Mouse (Mus musculus) MEL (cell line): Measurements from ENCODE around the gene Cd83. TPM values are rescaled to one million over a fixed set of nuclear protein-coding genes. Genes with fewer than 3 reads are reported as not detected.

Experiments
- DNase-seq: peaks from one replicate; pipeline ENCODE4 v3.0.0; 2011; ENCODE audit warnings: low read depth, low spot score
- H3K27ac ChIP-seq: 2 replicates; pipeline ENCODE4 v1.5.1; 2012; ENCODE audit warnings: low read depth, mild to moderate bottlenecking, control low read depth, low read length, moderate library complexity; ENCODE audit not compliant: control insufficient read depth
- H3K27me3 ChIP-seq, 2 experiments: fragments of 150-350 bp in 1 of 2; sonication (generic) in 1 of 2; 2 replicates each; pipeline ENCODE4 v1.6.1; 2012; ENCODE audit warnings: low read length in 2 of 2, mild to moderate bottlenecking in 2 of 2, improper control_type of control experiment in 1 of 2, moderate library complexity in 1 of 2; ENCODE audit not compliant: insufficient read depth in 2 of 2, control insufficient read depth in 1 of 2
- H3K36me3 ChIP-seq, 2 experiments: 2 replicates each; pipeline ENCODE4 v1.6.1; 2012 to 2014; ENCODE audit warnings: low read length in 2 of 2, improper control_type of control experiment in 1 of 2, inconsistent platforms in 1 of 2, mild to moderate bottlenecking in 1 of 2; ENCODE audit not compliant: insufficient read depth in 2 of 2, control insufficient read depth in 1 of 2
- H3K4me1 ChIP-seq, 2 experiments: fragments of 150-350 bp in 1 of 2; sonication (generic) in 1 of 2; 2 replicates each; pipeline ENCODE4 v1.6.1; 2012; ENCODE audit warnings: low read length in 2 of 2, improper control_type of control experiment in 1 of 2, mild to moderate bottlenecking in 1 of 2; ENCODE audit not compliant: insufficient read depth in 2 of 2, control insufficient read depth in 1 of 2
- H3K4me3 ChIP-seq, 2 experiments: fragments of 150-350 bp in 1 of 2; sonication (generic) in 1 of 2; 2 replicates each; pipeline ENCODE4 v1.5.1; 2012; ENCODE audit warnings: low read depth in 2 of 2, low read length in 2 of 2, mild to moderate bottlenecking in 2 of 2, moderate library complexity in 2 of 2, control low read depth in 1 of 2, improper control_type of control experiment in 1 of 2; ENCODE audit not compliant: control insufficient read depth in 1 of 2, insufficient read depth in 1 of 2
- H3K79me2 ChIP-seq: 2 replicates; pipeline ENCODE4 v1.6.1; 2012; ENCODE audit warnings: mild to moderate bottlenecking, low read length, moderate library complexity; ENCODE audit not compliant: control insufficient read depth, poor library complexity, insufficient read depth
- H3K9ac ChIP-seq: 2 replicates; pipeline ENCODE4 v1.6.1; 2012; ENCODE audit warnings: low read depth, mild to moderate bottlenecking, control low read depth, low read length, moderate library complexity; ENCODE audit not compliant: control insufficient read depth, poor library complexity, severe bottlenecking
- H3K9me3 ChIP-seq: fragments of 150-350 bp; sonication (generic); replicated peaks from 2 replicates; pipeline ENCODE4 v1.6.1; 2012; ENCODE audit warnings: mild to moderate bottlenecking, low read length, improper control_type of control experiment, moderate library complexity; ENCODE audit not compliant: insufficient read depth
- CHD2 ChIP-seq: IDR thresholded peaks from 2 replicates; pipeline ENCODE4 v1.6.1; 2011; ENCODE audit warnings: low read length, improper control_type of control experiment
- CTCF ChIP-seq, 3 experiments: IDR thresholded peaks in 2 of 3; conservative IDR thresholded peaks in 1 of 3; 2 replicates each; pipeline ENCODE4 v1.5.1; 2011 to 2012; ENCODE audit warnings: low read length in 3 of 3, low read depth in 2 of 3, mild to moderate bottlenecking in 2 of 3, improper control_type of control experiment in 1 of 3, inconsistent platforms in 1 of 3, mixed read lengths in 1 of 3, moderate library complexity in 1 of 3; ENCODE audit not compliant: control insufficient read depth in 1 of 3, insufficient read depth in 1 of 3, poor library complexity in 1 of 3, severe bottlenecking in 1 of 3
- E2F4 ChIP-seq: IDR thresholded peaks from 2 replicates; pipeline ENCODE4 v1.6.1; 2011; ENCODE audit warnings: low read depth, low read length, improper control_type of control experiment, borderline replicate concordance
- ELF1 ChIP-seq: IDR thresholded peaks from 2 replicates; pipeline ENCODE4 v1.6.1; 2014; ENCODE audit warnings: low read depth, mild to moderate bottlenecking, inconsistent platforms, low read length, improper control_type of control experiment, moderate library complexity
- EP300 ChIP-seq, 2 experiments: IDR thresholded peaks; 2 replicates each; pipeline ENCODE4 v1.6.1; 2011; ENCODE audit warnings: improper control_type of control experiment in 2 of 2, low read length in 2 of 2, low read depth in 1 of 2, mild to moderate bottlenecking in 1 of 2
- GABPA ChIP-seq: IDR thresholded peaks from 2 replicates; pipeline ENCODE4 v1.6.1; 2012; ENCODE audit warnings: low read depth, mild to moderate bottlenecking, inconsistent platforms, low read length, improper control_type of control experiment, moderate library complexity
- GATA1 ChIP-seq: IDR thresholded peaks from 2 replicates; pipeline ENCODE4 v1.6.1; 2011; ENCODE audit warnings: low read depth, low read length, improper control_type of control experiment
- JUND ChIP-seq: IDR thresholded peaks from 2 replicates; pipeline ENCODE4 v1.6.1; 2011; ENCODE audit warnings: low read depth, mild to moderate bottlenecking, improper control_type of control experiment, low read length
- KAT2A ChIP-seq: conservative IDR thresholded peaks from 2 replicates; pipeline ENCODE4 v1.6.1; 2012; ENCODE audit warnings: low read depth, low read length, improper control_type of control experiment, inconsistent platforms
- MAX ChIP-seq: IDR thresholded peaks from 2 replicates; pipeline ENCODE4 v1.6.1; 2011; ENCODE audit warnings: low read length, improper control_type of control experiment
- MXI1 ChIP-seq: IDR thresholded peaks from 2 replicates; pipeline ENCODE4 v1.6.1; 2011; ENCODE audit warnings: mild to moderate bottlenecking, low read depth, low read length, improper control_type of control experiment
- MYB ChIP-seq: IDR thresholded peaks from 2 replicates; pipeline ENCODE4 v1.6.1; 2011; ENCODE audit warnings: mild to moderate bottlenecking, low read depth, low read length, improper control_type of control experiment
- MYC ChIP-seq: IDR thresholded peaks from 2 replicates; pipeline ENCODE4 v1.6.1; 2011; ENCODE audit warnings: low read depth, mild to moderate bottlenecking, low read length, improper control_type of control experiment, moderate library complexity
- POLR2A ChIP-seq, 2 experiments: IDR thresholded peaks; 2 replicates each; pipeline ENCODE4 v1.6.1; 2011 to 2012; ENCODE audit warnings: low read length in 2 of 2, mild to moderate bottlenecking in 2 of 2, control low read depth in 1 of 2, improper control_type of control experiment in 1 of 2, low read depth in 1 of 2, moderate library complexity in 1 of 2; ENCODE audit not compliant: control insufficient read depth in 1 of 2, insufficient read depth in 1 of 2, poor library complexity in 1 of 2
- POLR2AphosphoS2 ChIP-seq: IDR thresholded peaks from 2 replicates; pipeline ENCODE4 v1.6.1; 2011; ENCODE audit warnings: low read length, improper control_type of control experiment
- POLR2AphosphoS5 ChIP-seq: IDR thresholded peaks from 2 replicates; pipeline ENCODE4 v1.6.1; 2012; ENCODE audit warnings: low read depth, borderline replicate concordance, mild to moderate bottlenecking, inconsistent platforms, low read length, moderate library complexity, mixed read lengths
- SIN3A ChIP-seq: IDR thresholded peaks from 2 replicates; pipeline ENCODE4 v1.6.1; 2012; ENCODE audit warnings: low read length, improper control_type of control experiment, inconsistent platforms
- SMC3 ChIP-seq: IDR thresholded peaks from 2 replicates; pipeline ENCODE4 v1.6.1; 2011; ENCODE audit warnings: low read depth, low read length, improper control_type of control experiment
- TAL1 ChIP-seq: IDR thresholded peaks from 2 replicates; pipeline ENCODE4 v1.6.1; 2012; ENCODE audit warnings: mild to moderate bottlenecking, inconsistent platforms, low read length, moderate library complexity, mixed read lengths
- TCF12 ChIP-seq: IDR thresholded peaks from 2 replicates; pipeline ENCODE4 v1.6.1; 2014; ENCODE audit warnings: low read depth, mild to moderate bottlenecking, inconsistent platforms, low read length, improper control_type of control experiment, moderate library complexity
- ZC3H11A ChIP-seq: IDR thresholded peaks from 2 replicates; pipeline ENCODE4 v1.6.1; 2012; ENCODE audit warnings: low read depth, mild to moderate bottlenecking, inconsistent platforms, low read length, improper control_type of control experiment
- ZKSCAN1 ChIP-seq: IDR thresholded peaks from 2 replicates; pipeline ENCODE4 v1.6.1; 2012; ENCODE audit warnings: low read depth, mild to moderate bottlenecking, inconsistent platforms, low read length, improper control_type of control experiment, moderate library complexity
- ZNF384 ChIP-seq: IDR thresholded peaks from 2 replicates; pipeline ENCODE4 v1.6.1; 2012; ENCODE audit warnings: low read depth, mild to moderate bottlenecking, inconsistent platforms, low read length, improper control_type of control experiment
- polyA plus RNA-seq, 2 experiments: library from polyadenylated mRNA; stranded (reverse) in 1 of 2; unstranded in 1 of 2; fragments of >175 nt in 1 of 2; fragments of >200 nt in 1 of 2; gene quantifications; 2 replicates each; pipeline versions ENCODE4 v1.2.1 to v1.2.4; 2012; ENCODE audit warnings: low replicate concordance in 2 of 2, low read depth in 1 of 2; ENCODE audit not compliant: insufficient read length in 2 of 2, insufficient read depth in 1 of 2, missing spikeins in 1 of 2
- total RNA-seq: library from RNA; depleted of rRNA; stranded (reverse); fragments of 300-350 nt; gene quantifications from 2 replicates; pipeline ENCODE4 v1.2.3, GENCODE M21; 2012

Gene Cd83
- total and polyA plus RNA-seq, 3 experiments, result not detected

DNA sequence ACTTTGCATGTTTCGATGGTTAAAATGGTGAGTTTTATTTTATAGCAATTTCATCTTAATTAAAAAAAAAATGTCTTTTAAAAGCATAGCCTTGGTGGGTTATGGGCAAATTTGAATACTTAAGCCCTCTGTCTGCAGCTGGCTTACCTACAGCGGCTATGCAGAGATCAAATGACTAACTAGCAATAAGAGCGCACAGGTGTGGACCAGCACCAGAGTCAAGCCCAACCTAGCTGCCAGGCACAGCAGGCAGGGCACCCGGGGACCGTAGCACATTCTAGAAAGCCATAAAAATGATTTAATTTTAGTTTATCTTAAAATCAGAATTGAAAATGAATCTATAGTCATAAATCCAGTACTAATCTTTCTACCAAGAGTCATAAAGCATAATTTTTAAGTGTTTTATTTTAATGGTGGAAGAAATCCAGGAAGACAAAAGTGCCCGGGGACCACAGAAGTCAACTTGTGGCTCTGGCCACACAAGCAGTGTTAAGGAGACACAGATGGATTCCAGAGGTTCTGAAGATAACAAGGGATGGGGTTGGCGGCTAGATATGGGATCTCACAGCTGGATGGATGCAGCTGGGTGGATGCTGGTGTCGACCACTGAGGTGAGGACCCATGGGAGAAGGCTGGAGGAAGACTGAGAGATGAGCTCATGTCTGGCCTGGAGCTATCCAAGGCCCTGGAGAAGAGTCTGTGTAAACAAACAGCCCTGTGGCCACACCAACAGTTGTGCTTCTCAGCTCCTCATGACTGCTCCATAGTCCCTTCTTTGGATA, 46.5 kb downstream of the Cd83 start:
- no peak for DNase-seq
- no peak overlapping the region for H3K9ac ChIP-seq
- no peak for TF ChIP-seq SMC3
- TF ChIP-seq POLR2A (IDR thresholded peaks at IDR 0.05; ENCODE audit: control insufficient read depth in 1 of 2, insufficient read depth in 1 of 2, low read depth in 1 of 2, low read length in 2 of 2, poor library complexity in 1 of 2), result no peak
- TF ChIP-seq ZC3H11A, result no peak
- no peak for TF ChIP-seq POLR2AphosphoS2
- no peak for TF ChIP-seq JUND
- TF ChIP-seq MXI1, result no peak
- TF ChIP-seq EP300 (IDR thresholded peaks at IDR 0.05; ENCODE audit: low read depth in 1 of 2, low read length in 2 of 2), result no peak
- no peak for TF ChIP-seq ELF1
- no peak for TF ChIP-seq KAT2A
- TF ChIP-seq MYC, result no peak
- TF ChIP-seq MYB, result no peak
- no peak for TF ChIP-seq CTCF (IDR thresholded peaks at IDR 0.05 in 2 of 3, conservative IDR thresholded peaks at IDR 0.05 in 1 of 3; ENCODE audit: control insufficient read depth in 1 of 3, insufficient read depth in 1 of 3, low read depth in 2 of 3, low read length in 3 of 3, poor library complexity in 1 of 3, severe bottlenecking in 1 of 3)
- no peak for TF ChIP-seq GATA1
- TF ChIP-seq E2F4, result no peak
- no peak for TF ChIP-seq ZKSCAN1
- no peak for TF ChIP-seq TCF12
- no peak for TF ChIP-seq POLR2AphosphoS5
- TF ChIP-seq TAL1, result no peak
- TF ChIP-seq, all 39 proteins: peak for 0
- no peaks in the 10 kb centered on the region for H3K79me2 ChIP-seq
- no peaks in the 10 kb centered on the region for H3K9me3 ChIP-seq
- H3K4me3 ChIP-seq, result no peak overlapping the region
- no peak overlapping the region for H3K27ac ChIP-seq
- H3K27me3 ChIP-seq, result no peaks in the 10 kb centered on the region
- H3K36me3 ChIP-seq, result no peaks in the 10 kb centered on the region
- H3K4me1 ChIP-seq, result no peaks in the 10 kb centered on the region

DNA sequence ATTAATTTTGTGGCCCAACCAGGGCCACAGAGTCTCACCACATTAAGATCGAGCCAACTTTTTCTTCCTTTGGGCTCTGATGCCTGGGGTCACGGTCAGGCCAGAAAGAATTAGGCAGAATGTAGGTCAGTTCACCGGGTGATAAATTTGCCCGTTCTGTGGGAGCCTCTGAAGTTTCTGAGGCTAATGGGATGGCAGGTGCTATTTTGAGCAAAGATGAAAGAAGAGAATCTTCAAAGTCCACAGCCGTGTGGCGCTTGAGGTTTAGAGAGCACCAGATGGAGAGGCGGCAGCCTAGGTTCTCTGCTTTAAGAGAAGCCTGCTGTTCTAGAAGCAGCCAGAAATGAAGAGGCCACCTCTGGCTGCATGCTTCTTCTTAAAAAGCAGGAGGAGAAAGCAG, 48.2 kb downstream of the Cd83 start:
- no peak for DNase-seq
- Histone ChIP-seq H3K9me3 (no peaks in the 10 kb centered on the region), H3K27me3 (no peaks in the 10 kb centered on the region), H3K36me3 (no peaks in the 10 kb centered on the region), H3K27ac (no peak overlapping the region), H3K9ac (no peak overlapping the region), H3K79me2 (no peaks in the 10 kb centered on the region), H3K4me1 (no peaks in the 10 kb centered on the region), H3K4me3 (no peak overlapping the region)
- no peak for TF ChIP-seq CHD2
- no peak for TF ChIP-seq ZC3H11A
- no peak for TF ChIP-seq MYB
- TF ChIP-seq EP300 (IDR thresholded peaks at IDR 0.05; ENCODE audit: low read depth in 1 of 2, low read length in 2 of 2), result no peak
- no peak for TF ChIP-seq GABPA
- TF ChIP-seq ZNF384, result no peak
- TF ChIP-seq TCF12, result no peak
- no peak for TF ChIP-seq SIN3A
- no peak for TF ChIP-seq ZKSCAN1
- TF ChIP-seq POLR2AphosphoS5, result no peak
- TF ChIP-seq MAX, result no peak
